Mouse (Mus musculus) limb, embryonic 14.5 days (tissue): ENCODE data around the gene Gm15140. TPM values are rescaled to one million over a fixed set of nuclear protein-coding genes. Genes with fewer than 3 reads are reported as not detected.
"Not testable (repeated sequence)": the region's sequence is repeated elsewhere in the genome, so short reads cannot be mapped to it uniquely, and the experiment has no call there.

Experiments used
- ATAC-seq: fragments of 200-750 bp; cut with Nextera tagmentation; 2 replicates; pipeline ENCODE4 v1.8.0; 2017; ENCODE audit warnings: low read depth, moderate number of reproducible peaks, moderate TSS enrichment; ENCODE audit not compliant: low FRiP score
- DNase-seq: peaks from one replicate; pipeline ENCODE4 v3.0.0-alpha.2; 2015; ENCODE audit warnings: low spot score
- H3K27ac ChIP-seq: fragments of 300-500 bp; sonication (generic); replicated peaks from 2 replicates; pipeline ENCODE4 v1.5.1; 2014; ENCODE audit warnings: low read depth, mild to moderate bottlenecking, low read length, moderate library complexity, mixed read lengths
- H3K27me3 ChIP-seq: fragments of 300-500 bp; sonication (generic); 2 replicates; pipeline ENCODE4 v1.6.1; 2014; ENCODE audit warnings: low read length, mixed read lengths; ENCODE audit not compliant: control insufficient read depth, insufficient read depth
- H3K36me3 ChIP-seq: fragments of 300-500 bp; sonication (generic); 2 replicates; pipeline ENCODE4 v1.6.1; 2014; ENCODE audit warnings: mild to moderate bottlenecking, low read length, moderate library complexity, mixed read lengths; ENCODE audit not compliant: control insufficient read depth, insufficient read depth
- H3K4me1 ChIP-seq: fragments of 300-500 bp; sonication (generic); 2 replicates; pipeline ENCODE4 v1.6.1; 2014; ENCODE audit warnings: antibody characterized with exemption, low read length, mixed read lengths; ENCODE audit not compliant: control insufficient read depth, insufficient read depth
- H3K4me2 ChIP-seq: fragments of 300-500 bp; sonication (generic); replicated peaks from 2 replicates; pipeline ENCODE4 v1.6.1; 2014; ENCODE audit warnings: low read depth, mild to moderate bottlenecking, low read length, moderate library complexity; ENCODE audit not compliant: severe bottlenecking
- H3K4me3 ChIP-seq: fragments of 300-500 bp; sonication (generic); replicated peaks from 2 replicates; pipeline ENCODE4 v1.5.1; 2014; ENCODE audit warnings: low read length
- H3K9ac ChIP-seq: fragments of 300-500 bp; sonication (generic); 2 replicates; pipeline ENCODE4 v1.6.1; 2014; ENCODE audit warnings: mild to moderate bottlenecking, low read depth, low read length, moderate library complexity; ENCODE audit not compliant: severe bottlenecking
- H3K9me3 ChIP-seq: fragments of 300-500 bp; sonication (generic); 2 replicates; pipeline ENCODE4 v1.6.1; 2016; ENCODE audit warnings: low read length; ENCODE audit not compliant: control insufficient read depth
- WGBS: fragments of 180-500 bp; shearing (Covaris S2); extraction: QIAGEN DNeasy Blood & Tissue Kit; methylation state at CpG from one replicate; pipeline ENCODE4 v1.1.7; 2014; 5-methylcytosine and 5-hydroxymethylcytosine counted together
- polyA plus RNA-seq, 2 experiments: library from polyadenylated mRNA; depleted of rRNA in 1 of 2; stranded (reverse) in 1 of 2; unstranded in 1 of 2; fragments of >200 nt; fragmentation: Nextera tagmentation in 1 of 2; extraction: Ambion mirVana in 1 of 2; gene quantifications; 2 replicates each; pipeline versions ENCODE4 v1.2.1 to v1.2.3; 2012 to 2014

The Gm15140 gene
- not detected in 2 replicates for polyA plus RNA-seq (2012; rRNA removed)
- polyA plus RNA-seq (2014; fragmentation: Nextera tagmentation; extraction: Ambion mirVana): not detected in 2 replicates

DNA sequence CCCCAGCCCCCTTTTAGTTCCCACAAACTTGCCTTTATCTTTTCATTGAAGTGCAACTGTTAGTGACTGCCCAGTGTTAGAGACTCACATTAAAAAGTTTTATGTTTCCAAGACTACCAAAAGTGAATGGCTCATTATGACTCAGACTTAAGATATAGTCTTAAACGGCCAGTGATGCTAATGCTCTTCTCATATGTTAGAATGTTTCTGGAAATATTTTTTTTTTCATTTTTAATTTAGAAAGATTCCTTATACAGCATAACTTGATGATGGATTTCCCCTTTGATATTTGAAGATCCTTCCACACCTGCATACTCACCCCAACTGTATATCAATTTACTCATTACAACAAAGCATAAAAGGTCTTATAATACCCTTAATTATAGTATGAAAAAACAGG, at the start of gene Gm15140:
Gene Gm15140, minus strand, starts transcription at position 101 of the 400 bp plus-strand sequence.
- H3K36me3 ChIP-seq, H3K9ac ChIP-seq, H3K27ac ChIP-seq, H3K27me3 ChIP-seq, H3K4me1 ChIP-seq, DNase-seq, ATAC-seq, H3K4me3 ChIP-seq, H3K4me2 ChIP-seq, H3K9me3 ChIP-seq: not testable (repeated sequence)
- 76% methylated on average over 1 of the region's 1 CpGs for WGBS

Other genes with a start within 250 kb of the Gm15140 start
- gene Samt1, start 108.0 kb downstream of the Gm15140 start, polyA plus RNA-seq (2012; rRNA removed): not detected in 2 replicates
- not detected in 2 replicates for gene Samt1, start 108.0 kb downstream of the Gm15140 start, polyA plus RNA-seq (2014; fragmentation: Nextera tagmentation; extraction: Ambion mirVana)
- gene 4921511M17Rik, start 86.9 kb downstream of the Gm15140 start, polyA plus RNA-seq (2012; rRNA removed): not detected in 2 replicates
- gene 4921511M17Rik, start 86.9 kb downstream of the Gm15140 start, polyA plus RNA-seq (2014; fragmentation: Nextera tagmentation; extraction: Ambion mirVana): not detected in 2 replicates
- gene Gm10057, start 65.6 kb downstream of the Gm15140 start, polyA plus RNA-seq (2012; rRNA removed): not detected in 2 replicates
- gene Gm10057, start 65.6 kb downstream of the Gm15140 start, polyA plus RNA-seq (2014; fragmentation: Nextera tagmentation; extraction: Ambion mirVana): not detected in 2 replicates
- not detected in 2 replicates for gene 4930524N10Rik, start 222.7 kb upstream of the Gm15140 start, polyA plus RNA-seq (2012; rRNA removed)
- gene 4930524N10Rik, start 222.7 kb upstream of the Gm15140 start, polyA plus RNA-seq (2014; fragmentation: Nextera tagmentation; extraction: Ambion mirVana): not detected in 2 replicates